Mouse (Mus musculus): ENCODE data around the gene Nfe2l2.

- no peak for TF ChIP-seq GATA1 (IDR thresholded peaks at IDR 0.05; ENCODE audit: low read length)
- TF ChIP-seq TAL1 (IDR thresholded peaks at IDR 0.05; ENCODE audit: low read length): no peak
These were observed 67.1 kb downstream of the Nfe2l2 start for GRCm38 (mm10) chr2:75637361-75637760.

All from erythroblast, embryonic 14.5 days (primary cell).